In genomic region chr8:54520516-54520915, GRCm38 (mm10) we compare ENCODE assay signal across 24 mouse cellular contexts. TPM values are rescaled to one million over a fixed set of nuclear protein-coding genes. Genes with fewer than 3 reads are reported as not detected.
DNase-seq lines count a peak whose midpoint lies in the region; ATAC-seq and TF ChIP-seq lines count a peak whose summit lies in the region.
"Had no signal": no experiment of that assay in that cellular context is flagged by ENCODE, and none has a peak within 500 bp of the region (broad histone marks: within the 10 kb centered on the region; RNA-seq: fewer than 3 reads in every experiment).

No protein-coding gene starts in this region.

- TF ChIP-seq CTCF in kidney, adult 2 months (conservative IDR thresholded peaks at IDR 0.05; ENCODE audit: insufficient read depth, insufficient read length, low read depth, low read length) = no peak
- TF ChIP-seq CTCF in liver, postnatal 0 days (IDR thresholded peaks at IDR 0.05; ENCODE audit: low read depth) = no peak

- no peak overlapping the region for H3K9ac ChIP-seq in liver, embryonic 11.5 days (ENCODE audit: low read depth, low read length)
- H3K9ac ChIP-seq in liver, postnatal 0 days (replicated peaks) = no peak overlapping the region
- 0 out of 2 replicates have a peak overlapping the region, but pooled peaks have one; percentile 41 for H3K9ac ChIP-seq in neural tube, embryonic 13.5 days
- H3K9ac ChIP-seq: embryonic facial prominence, embryonic 12.5 days; forebrain, embryonic 13.5 days; forebrain, embryonic 15.5 days had no signal

- no peak for TF ChIP-seq POLR2A in kidney, adult 2 months (IDR thresholded peaks at IDR 0.05; ENCODE audit: low read depth, low read length)

- H3K27ac ChIP-seq in kidney, adult 2 months (ENCODE audit: insufficient read depth, low read depth, low read length) = peak overlapping the region; percentile 23; the same call in 1 of the 2 replicates
- H3K27ac ChIP-seq in liver, embryonic 11.5 days (ENCODE audit: low read depth, low read length) = peak overlapping the region; percentile 35; the same call in 1 of the 2 replicates
- no peak overlapping the region; the same call in 1 of the 2 replicates for H3K27ac ChIP-seq in liver, postnatal 0 days (ENCODE audit: low read depth)
- H3K27ac ChIP-seq in neural tube, embryonic 13.5 days (replicated peaks) = no peak overlapping the region
- H3K27ac ChIP-seq: embryonic facial prominence, embryonic 10.5 days; embryonic facial prominence, embryonic 12.5 days; forebrain, embryonic 13.5 days; forebrain, embryonic 15.5 days had no signal

- no peak overlapping the region for H3K4me2 ChIP-seq in liver, embryonic 11.5 days
- no peak overlapping the region for H3K4me2 ChIP-seq in liver, postnatal 0 days (ENCODE audit: low read depth, low read length)
- no peak overlapping the region for H3K4me2 ChIP-seq in neural tube, embryonic 13.5 days
- H3K4me2 ChIP-seq: embryonic facial prominence, embryonic 12.5 days; forebrain, embryonic 13.5 days; forebrain, embryonic 15.5 days had no signal

- no peaks in the 10 kb centered on the region; the same call in 1 of the 2 replicates for H3K36me3 ChIP-seq in kidney, adult 2 months (ENCODE audit: control insufficient read depth, insufficient read depth, low read length)
- peaks cover 7% of the 10 kb centered on the region; the same call in 1 of the 2 replicates for H3K36me3 ChIP-seq in liver, embryonic 11.5 days (ENCODE audit: control insufficient read depth, insufficient read depth, low read length)
- H3K36me3 ChIP-seq in liver, postnatal 0 days (replicated peaks; ENCODE audit: insufficient read depth, low read length) = peaks cover 31% of the 10 kb centered on the region
- peaks cover 26% of the 10 kb centered on the region for H3K36me3 ChIP-seq in neural tube, embryonic 13.5 days

- WGBS in kidney, adult 2 months = 51% methylated on average over 4 of the region's 4 CpGs
- 76% methylated on average over 4 of the region's 4 CpGs for WGBS in liver, embryonic 11.5 days
- WGBS in liver, postnatal 0 days (ENCODE audit: insufficient replicate concordance) = 59% methylated on average over 4 of the region's 4 CpGs
- WGBS in neural tube, embryonic 13.5 days = 28% methylated on average over 4 of the region's 4 CpGs

- no peak for TF ChIP-seq EP300 in liver, postnatal 0 days (IDR thresholded peaks at IDR 0.05; ENCODE audit: low read depth)

- DNase-seq in kidney, adult 2 months = no peak
- no peak for DNase-seq in kidney, adult 11 months
- DNase-seq in liver, embryonic 11.5 days (ENCODE audit: low spot score) = no peak
- no peak for DNase-seq in liver, postnatal 0 days
- no peak for DNase-seq in neural tube, embryonic 10.5 days (ENCODE audit: extremely low spot score, low spot score)
- DNase-seq: adrenal gland, adult 8-10 months; adrenal gland, postnatal 14 days; adrenal gland, postnatal 36 days; B cell, adult 2 months; cerebellum, adult 11-12 months; cerebellum, adult 2 months; cerebellum, adult 9-10 months; cerebellum, postnatal 10 days; cerebellum, postnatal 25 days had no signal

- H3K9me3 ChIP-seq in liver, embryonic 11.5 days (ENCODE audit: control insufficient read depth, low read length) = no peaks in the 10 kb centered on the region
- no peaks in the 10 kb centered on the region for H3K9me3 ChIP-seq in liver, postnatal 0 days (ENCODE audit: low read length)
- H3K9me3 ChIP-seq in neural tube, embryonic 13.5 days = no peaks in the 10 kb centered on the region
- H3K9me3 ChIP-seq: embryonic facial prominence, embryonic 10.5 days; embryonic facial prominence, embryonic 12.5 days; forebrain, embryonic 13.5 days; forebrain, embryonic 15.5 days; G1E had no signal

- no peak for ATAC-seq in liver, embryonic 11.5 days (replicated peaks; ENCODE audit: low FRiP score)
- ATAC-seq in liver, postnatal 0 days = no peak
- no peak for ATAC-seq in neural tube, embryonic 13.5 days (ENCODE audit: low read depth)
- ATAC-seq: forebrain, embryonic 13.5 days; forebrain, embryonic 15.5 days; Patski had no signal

- no peak overlapping the region for H3K4me3 ChIP-seq in kidney, adult 2 months (ENCODE audit: insufficient read depth, low read depth, low read length)
- H3K4me3 ChIP-seq in liver, embryonic 11.5 days (ENCODE audit: low read depth, low read length) = no peak overlapping the region
- H3K4me3 ChIP-seq in liver, postnatal 0 days (ENCODE audit: low read depth, low read length) = no peak overlapping the region
- no peak overlapping the region for H3K4me3 ChIP-seq in neural tube, embryonic 13.5 days
- H3K4me3 ChIP-seq: embryonic facial prominence, embryonic 10.5 days; embryonic facial prominence, embryonic 12.5 days; forebrain, embryonic 13.5 days; forebrain, embryonic 15.5 days had no signal

- H3K4me1 ChIP-seq in kidney, adult 2 months (ENCODE audit: control insufficient read depth, insufficient read depth, low read length) = peaks cover 6% of the 10 kb centered on the region
- peaks cover 7% of the 10 kb centered on the region; the same call in 1 of the 2 replicates for H3K4me1 ChIP-seq in liver, embryonic 11.5 days (replicated peaks; ENCODE audit: control insufficient read depth, insufficient read depth, low read length)
- 0 out of 2 replicates have a peak, but pooled peaks cover 10% of the 10 kb centered on the region for H3K4me1 ChIP-seq in liver, postnatal 0 days (ENCODE audit: insufficient read depth)
- H3K4me1 ChIP-seq in neural tube, embryonic 13.5 days (replicated peaks) = 0 out of 2 replicates have a peak, but pooled peaks cover 4% of the 10 kb centered on the region
- H3K4me1 ChIP-seq: embryonic facial prominence, embryonic 12.5 days; forebrain, embryonic 13.5 days; forebrain, embryonic 15.5 days had no signal

- no peaks in the 10 kb centered on the region for H3K27me3 ChIP-seq in kidney, adult 2 months (replicated peaks; ENCODE audit: control insufficient read depth, insufficient read depth, low read length)
- H3K27me3 ChIP-seq in liver, embryonic 11.5 days (replicated peaks; ENCODE audit: control insufficient read depth, insufficient read depth, low read length) = no peaks in the 10 kb centered on the region
- no peaks in the 10 kb centered on the region for H3K27me3 ChIP-seq in liver, postnatal 0 days (ENCODE audit: insufficient read depth, low read length)
- H3K27me3 ChIP-seq in neural tube, embryonic 13.5 days = no peaks in the 10 kb centered on the region
- H3K27me3 ChIP-seq: CH12.LX; embryonic facial prominence, embryonic 12.5 days; forebrain, embryonic 13.5 days; forebrain, embryonic 15.5 days; Patski had no signal

RNA-seq across cellular contexts. Expression of gene Asb5, which starts 8.9 kb away (rescaled TPM):
- 1.4 and 2.9 TPM in 2 replicates for polyA plus RNA-seq in kidney, adult 2 months (2012; rRNA removed)
- polyA plus RNA-seq in liver, embryonic 11.5 days (2014; fragmentation: Nextera tagmentation; extraction: Ambion mirVana) = 2.7 and 6.2 TPM in 2 replicates
- polyA plus RNA-seq in liver, postnatal 0 days (2015; fragmentation: Nextera tagmentation; extraction: Ambion mirVana) = 1.1 and 2.3 TPM in 2 replicates
- 4.3 and 5.2 TPM in 2 replicates for polyA plus RNA-seq in neural tube, embryonic 13.5 days (2015; fragmentation: Nextera tagmentation; extraction: Ambion mirVana)
- polyA plus RNA-seq: activated CD4-positive, CD25-positive, alpha-beta regulatory T cell, adult 4 months; CD4-positive, CD25-positive, alpha-beta regulatory T cell, adult 4 months; G1E had no signal

RNA-seq across cellular contexts. Expression of gene Spcs3, which starts 9.3 kb away (rescaled TPM):
- polyA plus RNA-seq in kidney, adult 2 months (2012; rRNA removed) = 12.8 and 17.9 TPM in 2 replicates
- polyA plus RNA-seq in liver, embryonic 11.5 days (2014; fragmentation: Nextera tagmentation; extraction: Ambion mirVana) = 122 and 144 TPM in 2 replicates
- polyA plus RNA-seq in liver, postnatal 0 days (2015; fragmentation: Nextera tagmentation; extraction: Ambion mirVana) = 36.0 and 41.5 TPM in 2 replicates
- polyA plus RNA-seq in neural tube, embryonic 13.5 days (2015; fragmentation: Nextera tagmentation; extraction: Ambion mirVana) = 48.6 and 59.3 TPM in 2 replicates

Comparison
In these comparisons a context has a peak if more than half of its experiments do, and no peak if none do; other contexts are left out.
1. H3K27ac ChIP-seq: peak in kidney, adult 2 months (single experiment) and liver, embryonic 11.5 days (single experiment); none in liver, postnatal 0 days (single experiment) and neural tube, embryonic 13.5 days (single experiment).